Mouse (Mus musculus): ENCODE measurements around the gene Arhgef15. TPM values are rescaled to one million over a fixed set of nuclear protein-coding genes. Genes with fewer than 3 reads are reported as not detected.
"Not testable (repeated sequence)": the region's sequence is repeated elsewhere in the genome, so short reads cannot be mapped to it uniquely, and the experiment has no call there.

Gene Arhgef15
- polyA plus RNA-seq, 1 experiment from 2014 or later: 12.8 TPM

DNA sequence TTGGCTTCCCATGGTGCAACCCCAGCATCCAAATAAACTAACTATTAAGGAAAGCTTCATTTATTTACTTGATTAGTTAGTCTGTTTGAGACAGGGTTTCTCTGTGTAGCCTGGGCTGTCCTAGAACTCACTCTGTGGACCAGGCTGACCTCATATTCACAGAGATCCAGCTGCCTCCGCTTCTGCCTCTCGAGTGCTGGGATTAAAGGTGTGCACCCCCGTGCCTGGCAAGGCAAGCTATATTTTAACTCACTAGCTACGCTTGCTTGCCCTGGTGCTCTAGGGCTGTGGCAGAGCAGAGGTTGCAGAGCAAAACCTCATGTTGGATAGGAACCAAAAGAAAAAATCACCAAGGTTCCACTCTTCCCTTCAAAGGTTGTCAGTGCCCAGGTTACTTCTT is 16.8 kb downstream of the Arhgef15 start:
- Histone ChIP-seq H3K4me2 (ENCODE audit: low read length) (peak overlapping the region; percentile 70), H3K9me3 (ENCODE audit: control insufficient read depth, low read length) (no peaks in the 10 kb centered on the region), H3K4me1 (replicated peaks; ENCODE audit: control insufficient read depth, insufficient read depth, low read length) (peaks cover 9% of the 10 kb centered on the region), H3K27ac (ENCODE audit: low read length) (no peak overlapping the region; the same call in 1 of the 2 replicates), H3K36me3 (ENCODE audit: control insufficient read depth, insufficient read depth) (no peaks in the 10 kb centered on the region), H3K4me3 (replicated peaks; ENCODE audit: low read length) (peak overlapping the region; percentile 46), H3K9ac (replicated peaks; ENCODE audit: low read depth, low read length) (peak overlapping the region; percentile 59), H3K27me3 (replicated peaks; ENCODE audit: control insufficient read depth, insufficient read depth, low read length) (no peaks in the 10 kb centered on the region)
- WGBS: 56% methylated on average over 4 of the region's 4 CpGs
- no peak for ATAC-seq

GRCm38 (mm10) chr11:68939451-68940304 is 17.6 kb downstream of the Arhgef15 start:
- Histone ChIP-seq H3K27ac (ENCODE audit: low read length) (peak overlapping the region; percentile 69), H3K4me1 (replicated peaks; ENCODE audit: control insufficient read depth, insufficient read depth, low read length) (peaks cover 9% of the 10 kb centered on the region), H3K9me3 (ENCODE audit: control insufficient read depth, low read length) (no peaks in the 10 kb centered on the region), H3K9ac (replicated peaks; ENCODE audit: low read depth, low read length) (peak overlapping the region; percentile 59), H3K27me3 (replicated peaks; ENCODE audit: control insufficient read depth, insufficient read depth, low read length) (no peaks in the 10 kb centered on the region), H3K4me3 (replicated peaks; ENCODE audit: low read length) (peak overlapping the region; percentile 46), H3K36me3 (ENCODE audit: control insufficient read depth, insufficient read depth) (no peaks in the 10 kb centered on the region), H3K4me2 (ENCODE audit: low read length) (peak overlapping the region; percentile 70)
- peak; percentile 100 for ATAC-seq
- WGBS: under 1% methylated on average over 16 of the region's 16 CpGs

DNA sequence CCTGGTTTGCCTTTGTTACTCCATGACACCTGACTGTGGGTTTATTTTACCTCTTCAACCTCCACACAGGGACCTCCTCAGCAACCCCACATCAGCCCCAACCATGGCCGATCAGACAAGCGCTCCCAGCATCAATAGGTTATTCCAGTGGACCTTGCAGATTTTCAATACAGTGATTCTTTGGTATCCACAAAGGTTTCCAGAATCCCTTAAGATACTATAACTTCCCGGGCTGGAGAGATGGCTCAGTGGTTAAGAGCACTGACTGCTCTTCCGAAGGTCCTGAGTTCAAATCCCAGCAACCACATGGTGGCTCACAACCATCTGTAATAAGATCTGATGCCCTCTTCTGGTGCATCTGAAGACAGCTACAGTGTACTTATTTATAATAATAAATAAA is 20.3 kb downstream of the Arhgef15 start:
- H3K4me1 ChIP-seq (replicated peaks; ENCODE audit: control insufficient read depth, insufficient read depth, low read length): peaks cover 15% of the 10 kb centered on the region
- not testable (repeated sequence) for H3K4me2 ChIP-seq (ENCODE audit: low read length); H3K36me3 ChIP-seq (ENCODE audit: control insufficient read depth, insufficient read depth); H3K27ac ChIP-seq (ENCODE audit: low read length); H3K27me3 ChIP-seq (replicated peaks; ENCODE audit: control insufficient read depth, insufficient read depth, low read length); H3K4me3 ChIP-seq (replicated peaks; ENCODE audit: low read length); H3K9ac ChIP-seq (replicated peaks; ENCODE audit: low read depth, low read length); ATAC-seq; H3K9me3 ChIP-seq (ENCODE audit: control insufficient read depth, low read length)
- 89% methylated on average over 4 of the region's 4 CpGs for WGBS

- Histone ChIP-seq H3K4me3 (replicated peaks; ENCODE audit: low read length) (no peak overlapping the region), H3K27ac (ENCODE audit: low read length) (peak overlapping the region; percentile 30; the same call in 1 of the 2 replicates), H3K4me2 (ENCODE audit: low read length) (no peak overlapping the region), H3K27me3 (replicated peaks; ENCODE audit: control insufficient read depth, insufficient read depth, low read length) (no peaks in the 10 kb centered on the region), H3K9me3 (ENCODE audit: control insufficient read depth, low read length) (no peaks in the 10 kb centered on the region), H3K9ac (replicated peaks; ENCODE audit: low read depth, low read length) (no peak overlapping the region), H3K4me1 (replicated peaks; ENCODE audit: control insufficient read depth, insufficient read depth, low read length) (peaks cover 5% of the 10 kb centered on the region), H3K36me3 (ENCODE audit: control insufficient read depth, insufficient read depth) (no peaks in the 10 kb centered on the region)
- WGBS: 63% methylated on average over 5 of the region's 5 CpGs
- ATAC-seq: peak; percentile 49; the same call in 1 of the 2 replicates
These were observed 23.3 kb downstream of the Arhgef15 start for GRCm38 (mm10) chr11:68933885-68934507.

DNA sequence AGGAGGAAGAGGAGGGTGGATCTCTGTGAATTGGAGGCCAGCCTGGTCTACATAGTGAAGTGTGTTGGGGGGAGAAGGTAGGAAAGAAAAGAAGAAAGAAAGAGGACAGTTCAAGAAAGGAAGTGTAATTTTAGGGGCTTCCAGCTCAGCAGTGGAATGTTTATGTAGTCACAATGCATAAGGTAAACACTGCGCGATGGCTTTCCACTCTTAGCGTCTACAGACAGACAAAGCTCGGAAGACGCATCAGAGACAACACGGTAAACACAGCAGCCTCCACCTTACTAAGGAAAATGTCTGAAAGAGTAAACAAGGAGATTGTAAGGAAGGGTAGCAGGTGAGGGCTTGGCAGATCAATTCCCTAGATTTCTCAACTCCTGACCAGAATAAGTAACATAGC is 27.3 kb downstream of the Arhgef15 start:
- Histone ChIP-seq H3K27ac (ENCODE audit: low read length) (no peak overlapping the region), H3K4me3 (replicated peaks; ENCODE audit: low read length) (no peak overlapping the region), H3K27me3 (replicated peaks; ENCODE audit: control insufficient read depth, insufficient read depth, low read length) (no peaks in the 10 kb centered on the region), H3K9ac (replicated peaks; ENCODE audit: low read depth, low read length) (no peak overlapping the region), H3K9me3 (ENCODE audit: control insufficient read depth, low read length) (no peaks in the 10 kb centered on the region), H3K4me2 (ENCODE audit: low read length) (no peak overlapping the region), H3K4me1 (replicated peaks; ENCODE audit: control insufficient read depth, insufficient read depth, low read length) (peaks cover 5% of the 10 kb centered on the region; the same call in 1 of the 2 replicates), H3K36me3 (ENCODE audit: control insufficient read depth, insufficient read depth) (no peaks in the 10 kb centered on the region)
- no peak for ATAC-seq
- 89% methylated on average over 6 of the region's 6 CpGs for WGBS

DNA sequence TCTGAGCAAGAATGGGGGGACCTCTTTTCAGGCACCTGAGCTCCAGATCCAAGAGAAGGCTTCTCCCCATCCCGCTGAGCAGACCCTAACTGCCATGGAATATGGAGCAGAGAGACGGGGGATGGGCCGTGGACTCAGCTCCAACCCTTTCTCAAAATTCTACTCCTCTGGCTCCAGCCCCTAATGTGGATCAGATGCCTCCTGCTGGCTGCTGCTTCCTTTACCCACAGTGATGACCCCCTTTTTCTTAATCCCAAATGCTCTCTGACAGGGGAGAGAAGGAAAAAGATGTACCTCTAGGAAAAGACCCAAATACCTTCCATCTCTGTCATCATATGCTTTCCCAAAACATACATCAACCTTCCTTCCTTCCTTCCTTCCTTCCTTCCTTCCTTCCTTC is 30.3 kb downstream of the Arhgef15 start, which contains the start of gene Odf4:
TSS of gene Odf4 (minus strand) at position 101 of the 400 bp plus-strand sequence.
- Histone ChIP-seq H3K27ac (ENCODE audit: low read length) (no peak within 1 kb of the TSS), H3K36me3 (ENCODE audit: control insufficient read depth, insufficient read depth) (no peaks in the 10 kb centered on the region), H3K27me3 (replicated peaks; ENCODE audit: control insufficient read depth, insufficient read depth, low read length) (no peaks in the 10 kb centered on the region), H3K4me1 (replicated peaks; ENCODE audit: control insufficient read depth, insufficient read depth, low read length) (no peaks in the 10 kb centered on the region), H3K4me3 (replicated peaks; ENCODE audit: low read length) (no peak within 1 kb of the TSS), H3K9me3 (ENCODE audit: control insufficient read depth, low read length) (no peaks in the 10 kb centered on the region), H3K4me2 (ENCODE audit: low read length) (no peak within 1 kb of the TSS), H3K9ac (replicated peaks; ENCODE audit: low read depth, low read length) (no peak within 1 kb of the TSS)
- ATAC-seq: no peak
- 81% methylated on average over 3 of the region's 3 CpGs for WGBS

GRCm38 (mm10) chr11:68924749-68925148 is 32.5 kb downstream of the Arhgef15 start:
- no peak for ATAC-seq
- H3K4me3 ChIP-seq (replicated peaks; ENCODE audit: low read length): no peak overlapping the region
- no peaks in the 10 kb centered on the region for H3K9me3 ChIP-seq (ENCODE audit: control insufficient read depth, low read length)
- WGBS: 81% methylated on average over 2 of the region's 2 CpGs
- no peak overlapping the region for H3K9ac ChIP-seq (replicated peaks; ENCODE audit: low read depth, low read length)
- H3K4me2 ChIP-seq (ENCODE audit: low read length): no peak overlapping the region
- H3K36me3 ChIP-seq (ENCODE audit: control insufficient read depth, insufficient read depth): no peaks in the 10 kb centered on the region
- no peaks in the 10 kb centered on the region for H3K27me3 ChIP-seq (replicated peaks; ENCODE audit: control insufficient read depth, insufficient read depth, low read length)
- no peak overlapping the region for H3K27ac ChIP-seq (ENCODE audit: low read length)
- no peaks in the 10 kb centered on the region for H3K4me1 ChIP-seq (replicated peaks; ENCODE audit: control insufficient read depth, insufficient read depth, low read length)

DNA sequence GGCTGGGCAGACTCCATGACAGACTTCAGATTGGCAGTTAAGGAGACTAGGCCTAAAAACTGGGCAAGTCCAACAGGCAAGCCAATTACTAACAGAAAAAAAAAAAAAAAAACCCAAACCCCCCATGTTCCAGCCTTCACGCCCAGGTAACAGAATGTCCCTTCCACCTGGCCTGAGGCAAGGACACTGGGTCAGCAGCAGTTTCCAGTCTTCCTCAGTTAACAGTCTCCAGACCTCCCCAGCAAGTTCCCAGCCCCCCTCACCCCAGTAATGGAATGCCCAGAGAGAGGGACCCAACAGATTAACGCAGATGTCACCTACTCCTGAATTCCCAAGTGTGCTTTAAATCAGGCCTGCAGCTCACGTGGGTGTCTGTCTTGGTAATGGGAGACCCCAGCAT is 34.1 kb downstream of the Arhgef15 start:
- no peak overlapping the region for H3K4me2 ChIP-seq (ENCODE audit: low read length)
- H3K36me3 ChIP-seq (ENCODE audit: control insufficient read depth, insufficient read depth): no peaks in the 10 kb centered on the region
- no peak overlapping the region for H3K27ac ChIP-seq (ENCODE audit: low read length)
- no peak for ATAC-seq
- no peak overlapping the region for H3K9ac ChIP-seq (replicated peaks; ENCODE audit: low read depth, low read length)
- no peaks in the 10 kb centered on the region for H3K9me3 ChIP-seq (ENCODE audit: control insufficient read depth, low read length)
- H3K27me3 ChIP-seq (replicated peaks; ENCODE audit: control insufficient read depth, insufficient read depth, low read length): no peaks in the 10 kb centered on the region
- H3K4me3 ChIP-seq (replicated peaks; ENCODE audit: low read length): no peak overlapping the region
- 62% methylated on average over 3 of the region's 3 CpGs for WGBS
- no peaks in the 10 kb centered on the region for H3K4me1 ChIP-seq (replicated peaks; ENCODE audit: control insufficient read depth, insufficient read depth, low read length)

- Histone ChIP-seq H3K9me3 (ENCODE audit: control insufficient read depth, low read length) (no peaks in the 10 kb centered on the region), H3K4me1 (replicated peaks; ENCODE audit: control insufficient read depth, insufficient read depth, low read length) (no peaks in the 10 kb centered on the region), H3K9ac (replicated peaks; ENCODE audit: low read depth, low read length) (no peak overlapping the region), H3K4me2 (ENCODE audit: low read length) (no peak overlapping the region), H3K27ac (ENCODE audit: low read length) (no peak overlapping the region), H3K36me3 (ENCODE audit: control insufficient read depth, insufficient read depth) (no peaks in the 10 kb centered on the region), H3K4me3 (replicated peaks; ENCODE audit: low read length) (no peak overlapping the region), H3K27me3 (replicated peaks; ENCODE audit: control insufficient read depth, insufficient read depth, low read length) (no peaks in the 10 kb centered on the region; the same call in 1 of the 2 replicates)
- 95% methylated on average over 4 of the region's 4 CpGs for WGBS
- no peak for ATAC-seq
These were observed 42.7 kb downstream of the Arhgef15 start for GRCm38 (mm10) chr11:68914566-68914965.
